Comparison of ENCODE assay signal across 16 mouse cellular contexts in genomic region chr16:91271634-91272033, GRCm38 (mm10). TPM values are rescaled to one million over a fixed set of nuclear protein-coding genes. Genes with fewer than 3 reads are reported as not detected.
A peak's percentile ranks its signal among the peaks of the same experiment; 100 is the strongest.
DNase-seq lines count a peak whose midpoint lies in the region; ATAC-seq and TF ChIP-seq lines count a peak whose summit lies in the region.
"Had no signal": no experiment of that assay in that cellular context is flagged by ENCODE, and none has a peak within 500 bp of the region (broad histone marks: within the 10 kb centered on the region; RNA-seq: fewer than 3 reads in every experiment).

No protein-coding gene starts in this region.

- no peaks in the 10 kb centered on the region for H3K9me3 ChIP-seq in hindbrain, postnatal 0 days (ENCODE audit: low read length)
- H3K9me3 ChIP-seq in hindbrain, embryonic 12.5 days (replicated peaks), result no peaks in the 10 kb centered on the region
- no peaks in the 10 kb centered on the region for H3K9me3 ChIP-seq in forebrain, postnatal 0 days (ENCODE audit: low read length)
- H3K9me3 ChIP-seq: embryonic facial prominence, embryonic 12.5 days had no signal

- no peak for DNase-seq in hindbrain, postnatal 0 days (ENCODE audit: low spot score)
- peak; percentile 30 for DNase-seq in right cerebral cortex, postnatal 4 days
- no peak for DNase-seq in right cerebral cortex, postnatal 36 days (ENCODE audit: low spot score in 2 of 2)
- no peak for DNase-seq in forebrain, postnatal 0 days
- DNase-seq in ovary, adult 18-20 months (ENCODE audit: low spot score), result no peak
- no peak for DNase-seq in lung, postnatal 36 days
- DNase-seq: adrenal gland, postnatal 10 days; cerebellum, adult 18-20 months; kidney, adult 11 months; lung, adult 2 months had no signal

- H3K27me3 ChIP-seq in hindbrain, postnatal 0 days (ENCODE audit: insufficient read depth, low read length), result peaks cover 89% of the 10 kb centered on the region
- peaks cover 100% of the 10 kb centered on the region for H3K27me3 ChIP-seq in hindbrain, embryonic 12.5 days
- peaks cover 84% of the 10 kb centered on the region for H3K27me3 ChIP-seq in forebrain, postnatal 0 days (ENCODE audit: insufficient read depth, low read length)

- peak overlapping the region; percentile 85 for H3K27ac ChIP-seq in hindbrain, postnatal 0 days
- H3K27ac ChIP-seq in hindbrain, embryonic 12.5 days, result no peak overlapping the region
- H3K27ac ChIP-seq in forebrain, postnatal 0 days (ENCODE audit: low read depth, low read length), result 0 out of 2 replicates have a peak overlapping the region, but pooled peaks have one; percentile 29
- H3K27ac ChIP-seq: embryonic facial prominence, embryonic 12.5 days had no signal

- peak overlapping the region; percentile 58; the same call in 1 of the 2 replicates for H3K9ac ChIP-seq in hindbrain, postnatal 0 days (replicated peaks; ENCODE audit: low read length)
- H3K9ac ChIP-seq in hindbrain, embryonic 12.5 days, result no peak overlapping the region
- no peak overlapping the region for H3K9ac ChIP-seq in forebrain, postnatal 0 days
- H3K9ac ChIP-seq: embryonic facial prominence, embryonic 12.5 days had no signal

- ATAC-seq in hindbrain, postnatal 0 days, result no peak
- ATAC-seq in hindbrain, embryonic 12.5 days (ENCODE audit: low FRiP score), result no peak
- no peak for ATAC-seq in forebrain, postnatal 0 days

- no peaks in the 10 kb centered on the region for H3K36me3 ChIP-seq in hindbrain, postnatal 0 days (ENCODE audit: insufficient read depth, low read length)
- H3K36me3 ChIP-seq in hindbrain, embryonic 12.5 days, result no peaks in the 10 kb centered on the region
- no peaks in the 10 kb centered on the region for H3K36me3 ChIP-seq in forebrain, postnatal 0 days (ENCODE audit: insufficient read depth)
- H3K36me3 ChIP-seq: embryonic facial prominence, embryonic 12.5 days had no signal

- H3K4me3 ChIP-seq in hindbrain, postnatal 0 days (ENCODE audit: low read length), result peak overlapping the region; percentile 46
- no peak overlapping the region for H3K4me3 ChIP-seq in hindbrain, embryonic 12.5 days
- H3K4me3 ChIP-seq in forebrain, postnatal 0 days (ENCODE audit: low read depth, low read length), result peak overlapping the region; percentile 43

- WGBS in hindbrain, postnatal 0 days, result 2% methylated on average over 20 of the region's 20 CpGs
- 3% methylated on average over 20 of the region's 20 CpGs for WGBS in hindbrain, embryonic 12.5 days
- 2% methylated on average over 20 of the region's 20 CpGs for WGBS in forebrain, postnatal 0 days

- no peaks in the 10 kb centered on the region for H3K4me1 ChIP-seq in hindbrain, postnatal 0 days (ENCODE audit: insufficient read depth, low read length)
- H3K4me1 ChIP-seq in hindbrain, embryonic 12.5 days, result peaks cover 17% of the 10 kb centered on the region
- peaks cover 14% of the 10 kb centered on the region; the same call in 1 of the 2 replicates for H3K4me1 ChIP-seq in forebrain, postnatal 0 days (ENCODE audit: insufficient read depth)

- peak overlapping the region; percentile 62 for H3K4me2 ChIP-seq in hindbrain, postnatal 0 days (ENCODE audit: low read depth, low read length)
- no peak overlapping the region for H3K4me2 ChIP-seq in hindbrain, embryonic 12.5 days (replicated peaks)
- H3K4me2 ChIP-seq in forebrain, postnatal 0 days (ENCODE audit: low read depth), result peak overlapping the region; percentile 85

- no peak for TF ChIP-seq CTCF in hindbrain, postnatal 0 days (IDR thresholded peaks at IDR 0.05; ENCODE audit: low read depth)
- TF ChIP-seq CTCF in forebrain, postnatal 0 days (IDR thresholded peaks at IDR 0.05; ENCODE audit: low read depth), result no peak

RNA-seq across cellular contexts. Expression of gene Olig1, which starts 2.1 kb away (rescaled TPM):
- total RNA-seq in hindbrain, postnatal 0 days (2014; rRNA removed), result 240 and 249 TPM in 2 replicates
- 199 and 227 TPM in 2 replicates for polyA plus RNA-seq in hindbrain, postnatal 0 days (2015; fragmentation: Nextera tagmentation; extraction: Ambion mirVana)
- polyA plus RNA-seq in hindbrain, embryonic 12.5 days (2016; fragmentation: Nextera tagmentation; extraction: Ambion mirVana), result 2.7 and 5.2 TPM in 2 replicates
- 103 and 130 TPM in 2 replicates for total RNA-seq in forebrain, postnatal 0 days (2014; rRNA removed)
- 127 and 138 TPM in 2 replicates for polyA plus RNA-seq in forebrain, postnatal 0 days (2015; fragmentation: Nextera tagmentation; extraction: Ambion mirVana)
- total RNA-seq: neutrophil, adult 5-6 weeks had no signal

RNA-seq across cellular contexts. Expression of gene Olig2, which starts 46.4 kb away (rescaled TPM):
- 58.7 and 66.3 TPM in 2 replicates for total RNA-seq in hindbrain, postnatal 0 days (2014; rRNA removed)
- polyA plus RNA-seq in hindbrain, postnatal 0 days (2015; fragmentation: Nextera tagmentation; extraction: Ambion mirVana), result 16.0 and 17.3 TPM in 2 replicates
- polyA plus RNA-seq in hindbrain, embryonic 12.5 days (2016; fragmentation: Nextera tagmentation; extraction: Ambion mirVana), result 2.8 and 3.4 TPM in 2 replicates
- total RNA-seq in forebrain, postnatal 0 days (2014; rRNA removed), result 32.8 and 41.0 TPM in 2 replicates
- 11.6 and 14.7 TPM in 2 replicates for polyA plus RNA-seq in forebrain, postnatal 0 days (2015; fragmentation: Nextera tagmentation; extraction: Ambion mirVana)
- total RNA-seq: adrenal gland, postnatal 10 days; neutrophil, adult 5-6 weeks had no signal
- polyA plus RNA-seq: gonadal fat pad, adult 2 months; heart, embryonic 16.5 days; large intestine, adult 2 months; lung, adult 2 months had no signal

Comparison
In these comparisons a context has a peak if more than half of its experiments do, and no peak if none do; other contexts are left out.
1. RNA of gene Olig1, which starts 2.1 kb away (polyA plus RNA-seq): 199 to 227 TPM in hindbrain, postnatal 0 days and 127 to 138 TPM in forebrain, postnatal 0 days; 2.7 to 5.2 TPM in hindbrain, embryonic 12.5 days; every median in the first group is over 10 times any median in the second.